Mouse (Mus musculus): ENCODE data around the gene Anks6. TPM values are rescaled to one million over a fixed set of nuclear protein-coding genes. Genes with fewer than 3 reads are reported as not detected.

Gene Anks6
- polyA plus RNA-seq, 1 experiment from 2014 or later = 3.2 TPM

- H3K9me3 ChIP-seq (ENCODE audit: control insufficient read depth, low read length) = no peaks in the 10 kb centered on the region
- ATAC-seq (ENCODE audit: low FRiP score) (no peak), DNase-seq (ENCODE audit: low spot score, missing footprints) (no peak)
- H3K4me2 ChIP-seq = no peak overlapping the region
- no peak overlapping the region for H3K4me3 ChIP-seq (ENCODE audit: low read depth, low read length)
- WGBS = 74% methylated on average over 8 of the region's 8 CpGs
- no peaks in the 10 kb centered on the region for H3K4me1 ChIP-seq (ENCODE audit: control insufficient read depth, insufficient read depth, low read length)
- H3K9ac ChIP-seq (ENCODE audit: low read length) = no peak overlapping the region
- no peaks in the 10 kb centered on the region for H3K27me3 ChIP-seq (ENCODE audit: control insufficient read depth, insufficient read depth, low read length)
- no peak overlapping the region for H3K27ac ChIP-seq (ENCODE audit: low read depth, low read length)
- H3K36me3 ChIP-seq (ENCODE audit: control insufficient read depth, insufficient read depth, low read length) = no peaks in the 10 kb centered on the region
Observed at GRCm38 (mm10) chr4:47000626-47001395, 56.4 kb downstream of the Anks6 start.

DNA sequence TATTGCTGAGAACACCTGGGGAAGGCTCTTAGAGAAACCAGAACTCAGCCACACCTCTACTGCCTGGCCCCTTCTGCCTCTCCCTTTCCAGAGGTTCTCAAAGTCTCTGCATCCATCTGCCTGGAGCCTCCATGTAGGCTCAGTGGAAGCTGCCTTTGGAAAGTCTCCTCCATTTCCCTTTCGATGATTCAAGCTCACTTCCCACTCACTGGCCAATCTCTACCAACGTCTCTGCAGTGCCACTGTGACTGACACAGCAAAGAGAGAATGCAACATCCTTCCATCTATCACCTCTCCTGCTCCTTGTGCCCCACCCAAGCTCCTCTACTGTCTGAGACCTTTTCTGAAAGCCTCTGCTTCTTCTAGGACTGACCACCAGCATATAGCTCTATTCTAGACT, 59.3 kb downstream of the Anks6 start:
- no peak for DNase-seq (ENCODE audit: low spot score, missing footprints)
- H3K9ac ChIP-seq (ENCODE audit: low read length) = no peak overlapping the region
- no peak overlapping the region for H3K27ac ChIP-seq (ENCODE audit: low read depth, low read length)
- no peak overlapping the region for H3K4me3 ChIP-seq (ENCODE audit: low read depth, low read length)
- H3K9me3 ChIP-seq (ENCODE audit: control insufficient read depth, low read length) = no peaks in the 10 kb centered on the region
- WGBS = 86% methylated on average over 2 of the region's 2 CpGs
- no peak overlapping the region for H3K4me2 ChIP-seq
- ATAC-seq (ENCODE audit: low FRiP score) = no peak
- H3K27me3 ChIP-seq (ENCODE audit: control insufficient read depth, insufficient read depth, low read length) = peaks cover 6% of the 10 kb centered on the region
- no peaks in the 10 kb centered on the region for H3K36me3 ChIP-seq (ENCODE audit: control insufficient read depth, insufficient read depth, low read length)
- no peaks in the 10 kb centered on the region for H3K4me1 ChIP-seq (ENCODE audit: control insufficient read depth, insufficient read depth, low read length)

- Histone ChIP-seq H3K9ac (ENCODE audit: low read length) (no peak overlapping the region), H3K9me3 (ENCODE audit: control insufficient read depth, low read length) (no peaks in the 10 kb centered on the region), H3K27me3 (ENCODE audit: control insufficient read depth, insufficient read depth, low read length) (peaks cover 44% of the 10 kb centered on the region), H3K4me2 (no peak overlapping the region), H3K4me1 (ENCODE audit: control insufficient read depth, insufficient read depth, low read length) (peaks cover 11% of the 10 kb centered on the region), H3K4me3 (ENCODE audit: low read depth, low read length) (no peak overlapping the region), H3K36me3 (ENCODE audit: control insufficient read depth, insufficient read depth, low read length) (no peaks in the 10 kb centered on the region), H3K27ac (ENCODE audit: low read depth, low read length) (no peak overlapping the region)
- ATAC-seq (ENCODE audit: low FRiP score) (no peak), DNase-seq (ENCODE audit: low spot score, missing footprints) (peak; percentile 90)
- 5% methylated on average over 8 of the region's 8 CpGs for WGBS
Observed at GRCm38 (mm10) chr4:46992827-46993473, 64.3 kb downstream of the Anks6 start.

- H3K4me3 ChIP-seq (ENCODE audit: low read depth, low read length) = peak overlapping the region; percentile 56
- peak overlapping the region; percentile 57 for H3K9ac ChIP-seq (ENCODE audit: low read length)
- H3K4me2 ChIP-seq = peak overlapping the region; percentile 87
- peaks cover 44% of the 10 kb centered on the region for H3K27me3 ChIP-seq (ENCODE audit: control insufficient read depth, insufficient read depth, low read length)
- WGBS = under 1% methylated on average over 28 of the region's 31 CpGs
- H3K27ac ChIP-seq (ENCODE audit: low read depth, low read length) = no peak overlapping the region
- ATAC-seq (ENCODE audit: low FRiP score) (no peak), DNase-seq (ENCODE audit: low spot score, missing footprints) (peak; percentile 88)
- no peaks in the 10 kb centered on the region for H3K9me3 ChIP-seq (ENCODE audit: control insufficient read depth, low read length)
- peaks cover 11% of the 10 kb centered on the region for H3K4me1 ChIP-seq (ENCODE audit: control insufficient read depth, insufficient read depth, low read length)
- no peaks in the 10 kb centered on the region for H3K36me3 ChIP-seq (ENCODE audit: control insufficient read depth, insufficient read depth, low read length)
Observed at GRCm38 (mm10) chr4:46991959-46992316, 65.3 kb downstream of the Anks6 start.

DNA sequence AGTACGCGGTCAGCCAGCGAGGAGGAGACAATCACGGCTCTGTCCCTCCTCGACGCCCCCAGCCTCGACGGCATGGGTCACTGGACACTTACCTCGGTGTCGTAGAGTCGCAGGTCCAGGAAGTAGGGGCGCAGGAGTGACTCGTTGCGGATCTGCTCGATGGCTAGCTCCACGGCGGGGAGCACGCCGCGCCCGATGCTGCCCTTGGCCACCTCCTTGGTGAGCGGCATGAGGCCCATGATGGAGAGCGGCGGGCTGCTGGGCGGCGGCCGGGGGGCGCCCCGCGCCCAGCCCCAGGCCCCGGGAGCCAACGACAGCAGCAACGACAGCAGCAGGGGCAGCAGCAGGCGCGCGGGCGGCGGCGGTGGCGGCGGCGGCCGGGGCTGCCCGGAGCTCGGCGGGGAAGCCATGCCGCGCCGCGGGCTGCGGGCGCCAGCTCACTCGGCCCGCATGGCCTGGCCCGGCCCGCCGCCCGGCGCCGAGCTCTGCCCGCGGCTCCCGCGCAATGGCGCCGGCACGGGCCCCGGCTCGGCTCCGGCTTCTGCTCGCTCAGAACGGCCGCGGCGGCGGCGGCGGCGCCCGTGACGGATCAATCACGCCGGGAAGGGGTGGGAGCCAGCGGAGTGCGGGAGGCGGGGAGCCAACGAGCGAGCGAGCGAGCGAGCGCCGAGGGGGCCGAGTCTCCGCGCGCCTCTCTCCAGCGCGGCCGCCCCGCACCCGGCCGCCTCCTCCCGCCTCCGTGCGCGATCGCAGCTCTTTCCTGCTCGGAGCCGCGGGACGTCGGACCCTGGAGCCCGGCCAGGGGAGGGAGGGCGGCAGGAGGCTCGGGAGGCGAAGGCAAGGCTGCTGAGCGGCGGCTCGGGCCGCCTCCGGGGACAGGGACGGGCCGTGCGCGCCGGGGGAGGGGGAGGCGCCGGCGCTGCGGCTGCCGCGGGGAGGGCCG, 65.9 kb downstream of the Anks6 start, which contains the start of gene Gabbr2:
Gene Gabbr2 (minus strand): TSS at position 858 of the 943 bp plus-strand sequence.
- Histone ChIP-seq H3K36me3 (ENCODE audit: control insufficient read depth, insufficient read depth, low read length) (no peaks in the 10 kb centered on the region), H3K27me3 (ENCODE audit: control insufficient read depth, insufficient read depth, low read length) (peaks cover 44% of the 10 kb centered on the region)

GRCm38 (mm10) chr4:46990281-46991015, 66.8 kb downstream of the Anks6 start:
- H3K9ac ChIP-seq (ENCODE audit: low read length) = no peak overlapping the region
- H3K36me3 ChIP-seq (ENCODE audit: control insufficient read depth, insufficient read depth, low read length) = no peaks in the 10 kb centered on the region
- peak overlapping the region; percentile 56 for H3K4me3 ChIP-seq (ENCODE audit: low read depth, low read length)
- H3K27ac ChIP-seq (ENCODE audit: low read depth, low read length) = no peak overlapping the region
- peak overlapping the region; percentile 87 for H3K4me2 ChIP-seq
- peak; percentile 96 for DNase-seq (ENCODE audit: low spot score, missing footprints)
- H3K27me3 ChIP-seq (ENCODE audit: control insufficient read depth, insufficient read depth, low read length) = peaks cover 44% of the 10 kb centered on the region
- peak; percentile 49 for ATAC-seq (ENCODE audit: low FRiP score)
- WGBS = 4% methylated on average over 29 of the region's 29 CpGs
- H3K4me1 ChIP-seq (ENCODE audit: control insufficient read depth, insufficient read depth, low read length) = peaks cover 11% of the 10 kb centered on the region
- H3K9me3 ChIP-seq (ENCODE audit: control insufficient read depth, low read length) = no peaks in the 10 kb centered on the region

More for the DNA sequence above, 65.9 kb downstream of the Anks6 start, which contains the start of gene Gabbr2:
- DNase-seq (ENCODE audit: low spot score, missing footprints) (peak; percentile 90), ATAC-seq (ENCODE audit: low FRiP score) (peak; percentile 60)
- H3K9me3 ChIP-seq (ENCODE audit: control insufficient read depth, low read length) = no peaks in the 10 kb centered on the region
- H3K4me2 ChIP-seq = peak within 1 kb of the TSS; percentile 87
- H3K9ac ChIP-seq (ENCODE audit: low read length) = peak within 1 kb of the TSS; percentile 57
- H3K4me3 ChIP-seq (ENCODE audit: low read depth, low read length) = peak within 1 kb of the TSS; percentile 56
- peaks cover 11% of the 10 kb centered on the region for H3K4me1 ChIP-seq (ENCODE audit: control insufficient read depth, insufficient read depth, low read length)
- H3K27ac ChIP-seq (ENCODE audit: low read depth, low read length) = no peak within 1 kb of the TSS
- WGBS = 2% methylated on average over 66 of the region's 134 CpGs

DNA sequence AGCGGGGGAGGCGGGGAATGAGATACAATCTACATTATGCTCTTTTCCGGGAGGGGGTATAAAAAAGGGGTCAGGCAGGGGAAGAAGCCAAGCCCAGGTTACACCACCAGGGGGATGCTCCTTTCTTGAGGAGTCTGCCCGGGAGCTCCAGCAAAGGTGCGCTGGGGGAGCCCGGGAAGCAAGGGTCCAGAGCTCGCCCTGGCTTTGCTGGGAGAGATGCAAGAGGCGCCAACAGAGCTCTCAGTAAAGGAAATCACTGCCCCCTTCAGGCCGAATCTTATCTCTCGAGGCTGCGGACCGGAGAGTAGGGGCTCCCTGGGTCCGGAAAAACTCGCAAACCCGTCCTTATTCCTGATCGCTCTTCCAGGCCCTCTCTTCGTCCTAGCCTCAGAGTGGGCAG, 67.4 kb downstream of the Anks6 start:
- no peak for DNase-seq (ENCODE audit: low spot score, missing footprints)
- WGBS = 3% methylated on average over 17 of the region's 17 CpGs
- Histone ChIP-seq H3K27ac (ENCODE audit: low read depth, low read length) (no peak overlapping the region), H3K9ac (ENCODE audit: low read length) (no peak overlapping the region), H3K4me3 (ENCODE audit: low read depth, low read length) (peak overlapping the region; percentile 56; the same call in 1 of the 2 replicates), H3K4me1 (ENCODE audit: control insufficient read depth, insufficient read depth, low read length) (peaks cover 11% of the 10 kb centered on the region), H3K36me3 (ENCODE audit: control insufficient read depth, insufficient read depth, low read length) (no peaks in the 10 kb centered on the region), H3K27me3 (ENCODE audit: control insufficient read depth, insufficient read depth, low read length) (peaks cover 44% of the 10 kb centered on the region), H3K4me2 (peak overlapping the region; percentile 87), H3K9me3 (ENCODE audit: control insufficient read depth, low read length) (no peaks in the 10 kb centered on the region)
- ATAC-seq (ENCODE audit: low FRiP score) = peak; percentile 67; the same call in 1 of the 2 replicates

- ATAC-seq (ENCODE audit: low FRiP score) (no peak), DNase-seq (ENCODE audit: low spot score, missing footprints) (no peak)
- H3K27ac ChIP-seq (ENCODE audit: low read depth, low read length) = no peak overlapping the region
- peaks cover 11% of the 10 kb centered on the region for H3K4me1 ChIP-seq (ENCODE audit: control insufficient read depth, insufficient read depth, low read length)
- H3K36me3 ChIP-seq (ENCODE audit: control insufficient read depth, insufficient read depth, low read length) = no peaks in the 10 kb centered on the region
- no peak overlapping the region for H3K4me2 ChIP-seq
- H3K9ac ChIP-seq (ENCODE audit: low read length) = no peak overlapping the region
- 87% methylated on average over 4 of the region's 4 CpGs for WGBS
- H3K4me3 ChIP-seq (ENCODE audit: low read depth, low read length) = no peak overlapping the region
- H3K27me3 ChIP-seq (ENCODE audit: control insufficient read depth, insufficient read depth, low read length) = peaks cover 43% of the 10 kb centered on the region
- no peaks in the 10 kb centered on the region for H3K9me3 ChIP-seq (ENCODE audit: control insufficient read depth, low read length)
Observed at GRCm38 (mm10) chr4:46988824-46989223, 68.4 kb downstream of the Anks6 start.
